Mouse (Mus musculus) liver, postnatal 0 days (tissue): ENCODE data around the gene Cspg4. TPM values are rescaled to one million over a fixed set of nuclear protein-coding genes. Genes with fewer than 3 reads are reported as not detected.

Experiments
- ATAC-seq: fragments of 200-750 bp; cut with Nextera tagmentation; 2 replicates; pipeline ENCODE4 v1.8.0; 2017; ENCODE audit warnings: mild to moderate bottlenecking, moderate library complexity
- DNase-seq: peaks from one replicate; pipeline ENCODE4 v3.0.0-alpha.2; 2016
- H3K27ac ChIP-seq: fragments of 300-500 bp; sonication (generic); 2 replicates; pipeline ENCODE4 v1.5.1; 2014; ENCODE audit warnings: antibody characterized with exemption, moderate library complexity, mild to moderate bottlenecking, low read depth
- H3K27me3 ChIP-seq: fragments of 300-500 bp; sonication (generic); 2 replicates; pipeline ENCODE4 v1.6.1; 2014; ENCODE audit warnings: low read length, control low read depth, mixed read lengths; ENCODE audit not compliant: insufficient read depth
- H3K36me3 ChIP-seq: fragments of 300-500 bp; sonication (generic); replicated peaks from 2 replicates; pipeline ENCODE4 v1.6.1; 2014; ENCODE audit warnings: mild to moderate bottlenecking, control low read depth, low read length, moderate library complexity, mixed read lengths; ENCODE audit not compliant: insufficient read depth
- H3K4me1 ChIP-seq: fragments of 300-500 bp; sonication (generic); 2 replicates; pipeline ENCODE4 v1.6.1; 2014; ENCODE audit warnings: antibody characterized with exemption, mild to moderate bottlenecking, control low read depth; ENCODE audit not compliant: insufficient read depth
- H3K4me2 ChIP-seq: fragments of 300-500 bp; sonication (generic); 2 replicates; pipeline ENCODE4 v1.6.1; 2014; ENCODE audit warnings: low read depth, mild to moderate bottlenecking, low read length, moderate library complexity, mixed read lengths
- H3K4me3 ChIP-seq: fragments of 300-500 bp; sonication (generic); 2 replicates; pipeline ENCODE4 v1.5.1; 2014; ENCODE audit warnings: low read depth, low read length
- H3K9ac ChIP-seq: fragments of 300-500 bp; sonication (generic); replicated peaks from 2 replicates; pipeline ENCODE4 v1.6.1; 2014; ENCODE audit warnings: mild to moderate bottlenecking, moderate library complexity
- H3K9me3 ChIP-seq: fragments of 300-500 bp; sonication (generic); 2 replicates; pipeline ENCODE4 v1.6.1; 2016; ENCODE audit warnings: mild to moderate bottlenecking, control low read depth, low read length, mixed read lengths
- CTCF ChIP-seq: sonication (generic); IDR thresholded peaks from 2 replicates; pipeline ENCODE4 v1.5.1; 2016; ENCODE audit warnings: antibody characterized with exemption, low read depth
- EP300 ChIP-seq: IDR thresholded peaks from 2 replicates; pipeline ENCODE4 v1.6.1; 2016; ENCODE audit warnings: antibody characterized with exemption, low read depth, mild to moderate bottlenecking
- WGBS: fragments of 180-500 bp; shearing (Covaris S2); extraction: QIAGEN DNeasy Blood & Tissue Kit; methylation state at CpG from one replicate; pipeline ENCODE4 v1.1.7; 2014; ENCODE audit not compliant: insufficient replicate concordance; 5-methylcytosine and 5-hydroxymethylcytosine counted together
- polyA plus RNA-seq: library from polyadenylated mRNA; unstranded; fragments of >200 nt; fragmentation: Nextera tagmentation; extraction: Ambion mirVana; gene quantifications from 2 replicates; pipeline ENCODE4 v1.2.1, GENCODE M21; 2015

Gene Cspg4
- polyA plus RNA-seq, 1 experiment from 2014 or later: 0.13 TPM

- no peak for ATAC-seq
- Histone ChIP-seq H3K9ac (no peak overlapping the region), H3K36me3 (no peaks in the 10 kb centered on the region), H3K4me2 (no peak overlapping the region), H3K27me3 (no peaks in the 10 kb centered on the region), H3K4me1 (no peaks in the 10 kb centered on the region), H3K4me3 (no peak overlapping the region), H3K9me3 (no peaks in the 10 kb centered on the region), H3K27ac (no peak overlapping the region)
- no peak for DNase-seq
- TF ChIP-seq EP300 (no peak), CTCF (no peak)
- WGBS: 74% methylated on average over 4 of the region's 4 CpGs
Observed at GRCm38 (mm10) chr9:56884328-56884727, 19.5 kb downstream of the Cspg4 start.

- TF ChIP-seq CTCF (peak; percentile 53), EP300 (no peak)
- H3K9ac ChIP-seq: no peak overlapping the region
- no peaks in the 10 kb centered on the region for H3K27me3 ChIP-seq
- H3K4me2 ChIP-seq: no peak overlapping the region
- H3K27ac ChIP-seq: no peak overlapping the region
- no peaks in the 10 kb centered on the region for H3K4me1 ChIP-seq
- DNase-seq (no peak), ATAC-seq (no peak)
- H3K4me3 ChIP-seq: no peak overlapping the region
- no peaks in the 10 kb centered on the region for H3K36me3 ChIP-seq
- H3K9me3 ChIP-seq: no peaks in the 10 kb centered on the region
- 53% methylated on average over 13 of the region's 13 CpGs for WGBS
Observed at GRCm38 (mm10) chr9:56886113-56886512, 21.3 kb downstream of the Cspg4 start.

GRCm38 (mm10) chr9:56886601-56887000 lies 21.8 kb downstream of the Cspg4 start:
- Histone ChIP-seq H3K9ac (no peak overlapping the region), H3K4me1 (peaks cover under 1% of the 10 kb centered on the region; the same call in 1 of the 2 replicates), H3K36me3 (no peaks in the 10 kb centered on the region), H3K4me3 (no peak overlapping the region), H3K27me3 (no peaks in the 10 kb centered on the region), H3K9me3 (no peaks in the 10 kb centered on the region), H3K4me2 (no peak overlapping the region), H3K27ac (no peak overlapping the region)
- TF ChIP-seq CTCF (no peak), EP300 (no peak)
- no peak for DNase-seq
- ATAC-seq: no peak
- WGBS: 86% methylated on average over 15 of the region's 15 CpGs

GRCm38 (mm10) chr9:56887581-56887980 lies 22.7 kb downstream of the Cspg4 start:
- Histone ChIP-seq H3K4me2 (no peak overlapping the region), H3K27ac (no peak overlapping the region), H3K27me3 (no peaks in the 10 kb centered on the region), H3K4me1 (peaks cover 4% of the 10 kb centered on the region; the same call in 1 of the 2 replicates), H3K4me3 (no peak overlapping the region), H3K9me3 (no peaks in the 10 kb centered on the region), H3K9ac (no peak overlapping the region), H3K36me3 (no peaks in the 10 kb centered on the region)
- 81% methylated on average over 16 of the region's 16 CpGs for WGBS
- ATAC-seq (no peak), DNase-seq (no peak)
- no peak for TF ChIP-seq EP300
- TF ChIP-seq CTCF: no peak

- no peaks in the 10 kb centered on the region for H3K36me3 ChIP-seq
- DNase-seq (peak; percentile 66), ATAC-seq (peak; percentile 59)
- peak; percentile 91 for TF ChIP-seq CTCF
- TF ChIP-seq EP300: no peak
- H3K27me3 ChIP-seq: no peaks in the 10 kb centered on the region
- WGBS: 11% methylated on average over 14 of the region's 14 CpGs
- no peak overlapping the region; the same call in 1 of the 2 replicates for H3K4me2 ChIP-seq
- H3K9ac ChIP-seq: no peak overlapping the region
- no peak overlapping the region for H3K4me3 ChIP-seq
- H3K27ac ChIP-seq: no peak overlapping the region
- peaks cover 4% of the 10 kb centered on the region; the same call in 1 of the 2 replicates for H3K4me1 ChIP-seq
- H3K9me3 ChIP-seq: no peaks in the 10 kb centered on the region
Observed at GRCm38 (mm10) chr9:56889817-56890216, 25.0 kb downstream of the Cspg4 start.

GRCm38 (mm10) chr9:56890522-56891250 lies 25.9 kb downstream of the Cspg4 start:
- ATAC-seq (no peak), DNase-seq (no peak)
- Histone ChIP-seq H3K27me3 (no peaks in the 10 kb centered on the region), H3K4me1 (peaks cover 4% of the 10 kb centered on the region; the same call in 1 of the 2 replicates), H3K9ac (no peak overlapping the region), H3K36me3 (no peaks in the 10 kb centered on the region), H3K4me2 (no peak overlapping the region), H3K27ac (no peak overlapping the region), H3K9me3 (no peaks in the 10 kb centered on the region), H3K4me3 (no peak overlapping the region)
- WGBS: 58% methylated on average over 11 of the region's 11 CpGs
- TF ChIP-seq CTCF (no peak), EP300 (no peak)
